Mouse (Mus musculus) liver, adult (tissue): ENCODE data around the gene Dhrs4.

Experiments used
- GATA4 ChIP-seq: IDR thresholded peaks from 2 replicates; pipeline ENCODE4 v1.6.1; 2014; ENCODE audit warnings: mild to moderate bottlenecking, low read length; ENCODE audit not compliant: insufficient replicate concordance

Gene Dhrs4

DNA sequence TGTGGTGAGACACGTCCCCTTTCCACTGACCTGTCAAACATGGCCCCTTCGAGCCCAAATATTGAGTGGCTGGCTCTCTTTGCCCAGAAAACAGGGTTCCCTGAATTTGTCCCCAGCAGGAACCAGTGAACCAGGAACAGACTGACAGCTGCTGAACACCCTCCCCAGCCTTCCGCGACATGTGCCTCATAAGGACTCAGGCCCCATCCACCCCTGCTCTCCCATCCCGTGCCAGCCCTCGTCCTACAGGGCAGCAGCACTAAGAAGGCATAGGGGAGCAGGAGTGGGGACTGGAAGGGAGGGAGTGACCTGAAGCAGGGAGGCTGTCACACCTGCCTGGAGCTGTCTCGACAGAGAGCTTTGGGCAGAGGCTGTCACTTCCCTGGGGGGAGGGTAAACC lies 29.2 kb downstream of the Dhrs4 start:
- no peak for TF ChIP-seq GATA4

DNA sequence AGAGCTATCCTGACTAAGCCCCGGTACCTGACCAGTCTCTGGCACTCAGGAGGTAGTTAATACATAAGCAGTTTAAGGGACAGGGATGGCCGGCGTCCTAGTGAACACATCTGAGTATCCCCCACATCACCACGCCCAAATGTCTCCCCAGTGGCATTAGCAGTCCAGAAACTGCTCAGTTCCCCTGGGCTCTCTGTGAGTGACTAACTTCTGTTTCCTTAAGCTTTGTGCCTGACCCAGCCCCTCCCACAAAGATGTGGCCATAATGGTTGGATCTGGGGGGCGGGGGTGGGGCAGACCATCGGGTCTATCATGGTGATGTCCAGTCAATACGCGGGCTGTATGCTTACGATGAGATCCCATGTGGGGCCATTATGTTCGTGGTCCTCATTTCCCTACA lies 31.0 kb downstream of the Dhrs4 start:
- TF ChIP-seq GATA4, result no peak

DNA sequence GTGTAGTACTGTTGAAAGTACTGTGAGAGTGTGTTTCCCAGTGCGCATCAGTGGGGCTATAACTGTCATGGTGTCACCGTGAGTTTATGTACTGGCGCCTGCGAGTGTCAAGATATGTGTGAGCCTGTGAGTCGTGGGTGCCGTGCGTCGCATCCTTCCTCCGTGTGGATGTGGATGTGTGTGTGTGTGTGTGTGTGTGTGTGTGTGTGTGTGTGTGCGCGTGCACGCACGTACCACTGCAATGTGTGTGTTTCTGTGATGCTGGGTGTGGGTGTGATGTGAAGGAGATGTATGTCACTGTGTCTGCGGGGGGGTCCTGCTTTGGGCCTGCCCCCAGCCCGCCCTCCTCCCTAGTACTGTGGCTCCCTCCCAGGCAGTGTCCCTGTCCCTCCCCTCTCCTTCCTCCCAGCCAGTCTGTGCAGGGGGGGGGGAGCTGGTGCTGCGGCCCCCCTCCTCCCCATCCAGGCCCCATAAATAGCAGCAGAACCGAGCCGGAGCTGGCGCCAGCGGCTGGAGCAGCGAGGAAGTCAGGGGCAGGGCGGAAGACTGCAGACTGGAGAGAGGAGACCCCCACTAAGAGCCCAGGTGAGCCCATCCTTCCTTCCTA lies 31.7 kb downstream of the Dhrs4 start, which contains the start of gene Cpne6:
TSS of gene Cpne6 (plus strand) at position 321 of the 607 bp plus-strand sequence.
- TF ChIP-seq GATA4, result no peak

DNA sequence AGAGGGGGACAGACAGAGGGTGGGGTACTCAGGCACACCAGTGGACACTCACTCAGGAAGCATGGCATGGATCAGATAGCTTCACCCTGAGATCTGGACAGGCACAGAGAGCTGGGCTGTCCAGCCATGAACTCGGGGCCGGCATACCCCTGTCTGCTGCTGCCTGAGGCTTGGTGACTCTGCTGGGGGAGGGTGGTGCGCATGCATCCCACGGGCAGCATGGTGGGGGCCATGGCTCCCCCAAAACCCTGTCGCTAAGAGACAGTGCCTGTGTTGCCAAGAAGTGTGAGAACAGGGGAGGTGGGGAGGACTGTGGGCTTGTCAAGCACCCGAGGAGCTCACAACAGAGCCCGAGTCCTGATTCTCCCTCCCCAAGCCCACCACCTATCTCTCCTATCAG lies 32.5 kb downstream of the Dhrs4 start:
- no peak for TF ChIP-seq GATA4

DNA sequence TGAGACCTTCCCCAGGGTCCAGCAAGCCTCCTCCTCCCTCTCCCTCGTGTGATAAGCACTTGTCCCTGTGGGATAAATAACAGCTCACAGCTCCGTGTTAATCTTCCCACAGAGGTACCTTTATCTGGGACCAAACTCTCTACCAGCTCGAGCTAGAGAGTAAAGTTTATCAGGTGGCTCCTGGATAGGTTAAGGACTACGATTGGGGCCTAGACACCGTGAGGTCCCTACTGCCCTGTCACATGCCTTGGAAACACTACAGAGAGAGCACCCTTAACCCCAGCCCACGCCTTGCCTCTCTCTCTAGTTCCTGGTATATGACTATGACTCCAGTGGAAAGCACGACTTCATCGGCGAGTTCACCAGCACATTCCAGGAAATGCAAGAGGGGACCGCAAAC lies 35.4 kb downstream of the Dhrs4 start:
- no peak for TF ChIP-seq GATA4

DNA sequence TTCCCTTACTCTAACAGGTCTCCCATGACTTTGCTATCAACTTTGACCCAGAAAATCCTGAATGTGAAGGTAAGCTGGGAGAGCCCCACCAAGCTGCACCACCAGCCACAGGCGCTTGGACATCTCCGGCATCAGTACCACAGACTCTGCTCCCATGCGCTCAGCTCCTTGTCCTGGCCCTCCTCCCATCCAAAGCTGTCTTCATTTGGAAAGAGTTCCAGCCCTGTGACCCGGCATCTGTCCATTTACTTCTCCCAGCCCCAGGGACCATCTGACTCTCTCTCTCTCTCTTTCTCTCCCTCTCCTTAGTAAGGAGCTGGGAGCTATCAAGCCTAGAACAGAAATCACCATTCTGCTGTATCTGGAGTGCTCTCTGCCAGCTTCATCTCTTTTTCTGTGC lies 37.3 kb downstream of the Dhrs4 start:
- no peak for TF ChIP-seq GATA4

DNA sequence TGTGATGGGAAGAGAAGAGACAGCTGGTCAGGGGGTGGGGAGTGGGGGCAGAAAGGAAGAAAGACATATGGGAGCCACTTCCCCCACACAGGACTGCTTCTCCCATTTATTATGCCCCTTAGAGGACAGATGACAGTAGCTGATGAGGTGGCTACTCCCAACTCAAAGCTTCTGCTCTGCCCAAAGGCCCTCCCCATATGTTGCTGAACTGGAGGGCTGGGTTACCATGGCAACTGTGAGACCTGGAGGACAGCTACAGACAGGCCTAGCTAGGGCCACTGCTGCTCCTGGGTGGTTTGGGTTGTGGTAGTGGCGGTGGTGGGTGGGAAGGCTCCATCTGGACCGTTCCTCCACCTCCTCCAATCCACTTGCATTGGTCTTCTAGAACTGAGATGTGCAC lies 40.3 kb downstream of the Dhrs4 start:
- TF ChIP-seq GATA4, result no peak

DNA sequence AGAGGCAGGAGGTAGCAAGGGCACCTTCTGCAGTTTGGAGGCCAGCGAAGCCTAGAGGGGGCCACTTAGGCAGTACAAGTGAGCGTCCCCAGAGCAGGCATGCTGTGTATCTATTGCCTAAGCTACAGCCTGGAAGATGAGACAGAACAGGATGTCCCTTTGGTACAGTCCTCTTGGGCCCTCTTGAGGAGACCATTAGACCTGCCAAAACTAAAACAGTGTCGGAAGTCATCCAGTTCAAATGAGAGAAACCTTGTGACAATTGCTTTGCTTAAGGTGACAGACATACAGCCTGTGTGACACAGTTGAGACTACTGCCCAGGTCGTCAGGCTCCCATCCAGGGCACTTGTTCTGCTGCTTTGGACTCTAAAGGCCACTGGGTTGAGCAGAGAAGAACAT lies 41.0 kb downstream of the Dhrs4 start:
- no peak for TF ChIP-seq GATA4

DNA sequence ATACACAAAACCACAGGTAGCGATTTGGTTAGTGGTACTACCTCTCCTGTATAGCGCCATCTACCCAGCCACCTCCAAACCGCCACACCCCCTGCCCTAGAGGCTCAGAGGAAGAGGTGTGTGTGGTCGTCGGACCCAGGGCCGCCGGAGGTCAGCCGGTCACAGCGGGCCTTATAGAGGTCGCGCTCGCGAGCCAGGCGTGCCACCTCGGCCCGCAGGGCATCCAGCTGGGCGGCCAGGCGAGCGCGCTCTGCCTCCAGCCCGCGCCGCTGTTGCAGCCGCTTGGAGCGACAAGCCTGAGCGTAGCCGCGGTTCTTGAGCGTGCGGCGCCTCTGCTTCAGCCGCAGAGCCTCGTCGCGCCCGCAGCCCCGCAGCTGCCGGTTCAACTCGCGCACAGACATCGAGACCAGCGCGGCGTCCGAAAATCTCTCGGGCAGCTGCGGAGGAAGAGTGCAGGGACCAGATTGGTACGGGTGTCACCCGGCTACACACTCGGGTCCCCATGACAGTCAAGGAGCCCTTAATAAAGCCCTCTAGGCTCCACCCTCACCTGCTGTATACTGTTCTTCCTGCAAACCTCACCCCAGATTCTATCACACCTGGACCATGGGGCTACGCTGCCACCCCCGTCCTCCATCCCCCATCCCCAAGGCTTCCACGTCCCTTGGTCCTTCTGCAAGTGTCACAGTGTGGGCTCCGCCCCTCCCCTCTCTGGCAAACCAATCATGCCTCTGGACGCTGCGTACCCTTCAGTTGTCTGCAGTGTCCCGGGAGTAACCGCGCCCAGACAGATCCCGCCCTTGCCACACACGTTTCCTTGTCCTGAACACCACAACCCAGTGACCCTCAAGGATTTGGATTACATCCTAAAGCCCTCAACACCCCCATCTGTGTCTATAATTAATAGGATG lies 42.1 kb downstream of the Dhrs4 start:
- no peak for TF ChIP-seq GATA4

DNA sequence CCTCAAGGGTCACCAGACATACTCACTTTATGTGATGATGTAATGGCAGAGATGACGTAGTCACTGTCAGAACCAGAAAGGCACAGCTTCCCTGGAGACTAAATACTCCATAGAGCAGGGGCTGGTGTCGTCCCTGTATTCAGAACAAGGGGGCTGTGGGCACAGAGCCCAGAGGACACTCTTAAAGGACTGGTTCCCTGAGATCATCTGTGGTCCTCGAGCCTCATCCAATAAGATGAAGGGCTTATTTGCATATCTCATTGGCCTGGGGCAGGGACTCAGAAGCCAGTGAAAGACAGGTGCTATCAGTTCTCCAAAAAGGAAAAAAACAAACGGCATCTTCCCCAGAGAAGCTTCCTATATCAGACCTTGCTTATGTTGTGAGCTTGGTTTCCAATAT lies 45.5 kb downstream of the Dhrs4 start:
- no peak for TF ChIP-seq GATA4

DNA sequence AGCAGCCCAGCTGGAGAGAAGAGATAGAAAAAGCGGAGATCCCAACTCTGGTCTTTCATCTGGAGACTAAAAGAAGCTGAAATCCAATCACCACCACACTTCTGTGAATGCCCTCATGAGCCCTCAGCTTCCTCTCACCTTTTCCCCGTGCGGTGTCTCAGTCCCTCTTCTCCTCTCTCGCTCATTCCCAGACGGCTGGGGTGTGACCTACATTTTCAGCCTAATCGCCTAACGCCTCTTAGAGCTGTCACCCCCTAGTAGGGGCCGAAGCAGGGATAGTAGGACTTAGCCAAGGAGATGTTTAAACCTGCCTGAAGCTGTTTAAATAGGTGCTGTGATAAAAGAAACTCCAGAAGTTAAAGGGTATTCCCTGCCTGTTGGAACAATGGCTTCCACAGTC lies 46.2 kb downstream of the Dhrs4 start, which contains the start of gene Nrl:
TSS of gene Nrl (minus strand) at position 197 of the 400 bp plus-strand sequence.
- no peak for TF ChIP-seq GATA4

DNA sequence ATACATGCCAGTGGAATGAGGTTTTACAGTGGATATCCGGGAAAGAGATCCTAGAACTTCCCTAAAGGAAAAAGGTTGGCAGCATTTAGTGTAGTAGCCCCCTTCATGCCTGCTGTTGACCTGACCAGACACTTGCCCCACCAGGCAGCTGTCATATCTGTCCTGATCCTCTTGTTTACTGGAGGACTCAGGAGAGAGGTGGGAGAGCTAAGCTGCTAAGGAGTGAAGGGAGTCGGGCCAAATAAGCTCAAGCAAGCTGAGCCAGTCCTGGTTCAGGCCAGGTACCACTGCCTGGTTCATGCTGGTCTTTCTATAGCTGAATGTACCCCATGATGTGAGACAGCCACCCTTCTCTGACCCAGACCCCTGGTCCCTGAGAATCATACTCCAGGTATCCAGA lies 48.1 kb downstream of the Dhrs4 start:
- TF ChIP-seq GATA4, result no peak

DNA sequence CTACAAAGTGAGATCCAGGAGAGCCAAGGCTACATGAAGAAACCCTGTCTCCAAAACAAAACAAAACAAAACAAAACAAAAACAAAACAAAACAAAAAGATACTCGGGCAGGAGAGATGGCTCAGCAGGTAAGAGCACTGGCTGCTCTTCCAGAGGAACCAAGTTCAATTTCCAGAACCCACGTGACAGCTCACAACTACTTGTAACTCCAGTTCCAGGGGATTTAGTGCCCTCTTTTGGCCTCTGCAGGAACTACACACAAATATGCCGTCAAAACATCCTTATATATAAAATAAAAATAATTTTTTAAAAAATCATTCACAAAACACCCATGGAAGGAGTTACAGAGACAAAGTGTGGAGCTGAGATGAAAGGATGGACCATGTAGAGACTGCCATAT lies 49.4 kb downstream of the Dhrs4 start:
- TF ChIP-seq GATA4, result no peak

DNA sequence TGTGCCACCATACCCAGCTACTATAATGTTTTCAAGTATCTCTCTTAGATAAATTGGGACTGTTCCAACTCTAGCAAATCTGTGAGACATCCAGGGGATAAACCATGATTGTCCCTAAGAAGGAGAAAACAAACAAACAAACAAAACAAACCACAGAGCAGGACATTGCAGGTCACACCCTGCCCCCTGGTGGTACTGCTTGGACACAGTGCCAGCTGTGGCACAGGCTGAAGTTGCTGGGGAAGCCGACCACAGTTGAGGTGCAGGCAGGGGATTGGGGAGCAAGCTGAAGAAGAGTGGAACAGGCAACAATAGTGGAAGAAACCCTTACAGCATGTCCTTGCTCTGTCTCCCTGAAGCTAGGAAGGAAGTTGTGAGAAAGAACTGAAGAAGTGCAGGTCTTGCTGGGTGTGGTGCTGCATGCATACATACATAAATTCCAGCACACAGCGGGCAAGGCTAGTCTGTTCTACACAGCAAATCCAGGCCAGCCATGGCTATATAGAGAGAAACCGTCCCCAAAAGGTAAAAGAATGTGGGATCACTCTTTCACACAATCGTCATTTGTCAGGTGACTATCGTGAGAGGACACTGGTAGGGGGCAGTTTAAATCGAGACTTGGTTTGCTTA lies 57.7 kb downstream of the Dhrs4 start:
- no peak for TF ChIP-seq GATA4
